9 mouse cellular contexts compared by ENCODE assay signal in genomic region chr1:132879801-132880160, GRCm38 (mm10). TPM values are rescaled to one million over a fixed set of nuclear protein-coding genes. Genes with fewer than 3 reads are reported as not detected.
DNase-seq lines count a peak whose midpoint lies in the region; ATAC-seq and TF ChIP-seq lines count a peak whose summit lies in the region.
"Had no signal": no experiment of that assay in that cellular context is flagged by ENCODE, and none has a peak within 500 bp of the region (broad histone marks: within the 10 kb centered on the region; RNA-seq: fewer than 3 reads in every experiment).

No protein-coding gene starts in this region.

- H3K4me2 ChIP-seq in forebrain, postnatal 0 days (ENCODE audit: low read depth), result peak overlapping the region; percentile 84

- TF ChIP-seq POLR2A in ES-Bruce4 (IDR thresholded peaks at IDR 0.05; ENCODE audit: insufficient read depth, low read length), result no peak

- no peaks in the 10 kb centered on the region for H3K9me3 ChIP-seq in ES-Bruce4 (replicated peaks; ENCODE audit: control insufficient read depth, insufficient read depth, low read length, poor library complexity, severe bottlenecking)
- no peaks in the 10 kb centered on the region for H3K9me3 ChIP-seq in forebrain, postnatal 0 days (ENCODE audit: low read length)
- no peaks in the 10 kb centered on the region for H3K9me3 ChIP-seq in midbrain, embryonic 10.5 days (replicated peaks)

- peaks cover 8% of the 10 kb centered on the region for H3K4me1 ChIP-seq in ES-Bruce4 (ENCODE audit: control insufficient read depth, insufficient read depth, low read length)
- peaks cover 20% of the 10 kb centered on the region for H3K4me1 ChIP-seq in forebrain, postnatal 0 days (ENCODE audit: insufficient read depth)
- H3K4me1 ChIP-seq in midbrain, embryonic 10.5 days, result peaks cover 46% of the 10 kb centered on the region

- intact Hi-C loops in gastrocnemius, adult 2 months (cut with DNase I), result no loop called here
- intact Hi-C loops in gastrocnemius, postnatal 36 days (cut with DNase I), result no loop called here

- H3K4me3 ChIP-seq in gastrocnemius, adult 2 months, result peak overlapping the region; percentile 77
- H3K4me3 ChIP-seq in ES-Bruce4 (ENCODE audit: low read depth, low read length), result peak overlapping the region; percentile 80
- peak overlapping the region; percentile 88 for H3K4me3 ChIP-seq in forebrain, postnatal 0 days (ENCODE audit: low read depth, low read length)
- H3K4me3 ChIP-seq in midbrain, embryonic 10.5 days, result peak overlapping the region; percentile 83
- H3K4me3 ChIP-seq: erythroblast, embryonic 14.5 days had no signal

- no peaks in the 10 kb centered on the region for H3K36me3 ChIP-seq in ES-Bruce4 (ENCODE audit: control insufficient read depth, insufficient read depth, low read length, poor library complexity, severe bottlenecking)
- no peaks in the 10 kb centered on the region for H3K36me3 ChIP-seq in forebrain, postnatal 0 days (ENCODE audit: insufficient read depth)
- H3K36me3 ChIP-seq in midbrain, embryonic 10.5 days, result no peaks in the 10 kb centered on the region

- H3K27me3 ChIP-seq in ES-Bruce4 (ENCODE audit: control insufficient read depth, insufficient read depth, low read length, poor library complexity, severe bottlenecking), result peaks cover 6% of the 10 kb centered on the region; the same call in 1 of the 2 replicates
- no peaks in the 10 kb centered on the region for H3K27me3 ChIP-seq in forebrain, postnatal 0 days (ENCODE audit: insufficient read depth, low read length)
- H3K27me3 ChIP-seq in midbrain, embryonic 10.5 days (ENCODE audit: low read depth, poor library complexity, severe bottlenecking), result peaks cover 77% of the 10 kb centered on the region

- ATAC-seq in forebrain, postnatal 0 days, result no peak

- TF ChIP-seq EP300 in ES-Bruce4 (IDR thresholded peaks at IDR 0.05; ENCODE audit: insufficient read depth, low read depth, low read length), result no peak

- no peak overlapping the region for H3K27ac ChIP-seq in gastrocnemius, adult 2 months
- no peak overlapping the region for H3K27ac ChIP-seq in ES-Bruce4 (ENCODE audit: insufficient read depth, low read length)
- H3K27ac ChIP-seq in forebrain, postnatal 0 days (ENCODE audit: low read depth, low read length), result peak overlapping the region; percentile 92
- peak overlapping the region; percentile 90 for H3K27ac ChIP-seq in midbrain, embryonic 10.5 days (replicated peaks)

- TF ChIP-seq CTCF in gastrocnemius, adult 2 months (IDR thresholded peaks at IDR 0.05), result no peak
- no peak for TF ChIP-seq CTCF in ES-Bruce4 (IDR thresholded peaks at IDR 0.05; ENCODE audit: low read depth, low read length)
- no peak for TF ChIP-seq CTCF in forebrain, postnatal 0 days (IDR thresholded peaks at IDR 0.05; ENCODE audit: low read depth)

- 7% methylated on average over 8 of the region's 8 CpGs for WGBS in forebrain, postnatal 0 days
- WGBS in midbrain, embryonic 10.5 days, result 6% methylated on average over 8 of the region's 8 CpGs

- H3K9ac ChIP-seq in ES-Bruce4 (ENCODE audit: low read depth, poor library complexity, severe bottlenecking), result peak overlapping the region; percentile 64; the same call in 1 of the 2 replicates
- H3K9ac ChIP-seq in forebrain, postnatal 0 days, result peak overlapping the region; percentile 92

- DNase-seq in gastrocnemius, adult 2 months, result no peak
- DNase-seq in gastrocnemius, postnatal 36 days, result no peak
- no peak for DNase-seq in forebrain, postnatal 0 days
- no peak for DNase-seq in midbrain, embryonic 10.5 days (ENCODE audit: low spot score)
- DNase-seq in ovary, postnatal 10 days (ENCODE audit: low spot score), result no peak
- no peak for DNase-seq in thymus, postnatal 14 days
- DNase-seq in right cerebral cortex, adult 18-20 months, result no peak

RNA-seq across cellular contexts. Expression of gene Lrrn2, which starts 0.3 kb away (rescaled TPM):
- total RNA-seq in gastrocnemius, adult 2 months (2021), result under 1 TPM; 0.33 to 0.73 TPM
- total RNA-seq in gastrocnemius, postnatal 36 days (2021), result under 1 TPM; 0.43 to 0.62 TPM
- 0.18 and 0.37 TPM in 2 replicates for polyA plus RNA-seq in ES-Bruce4 (2011; ENCODE audit: insufficient read depth, insufficient read length, low read depth, missing spikeins)
- total RNA-seq in forebrain, postnatal 0 days (2014; rRNA removed), result 31.6 and 44.6 TPM in 2 replicates
- 76.8 and 90.9 TPM in 2 replicates for polyA plus RNA-seq in forebrain, postnatal 0 days (2015; fragmentation: Nextera tagmentation; extraction: Ambion mirVana)
- 7.6 and 10.2 TPM in 2 replicates for polyA plus RNA-seq in midbrain, embryonic 10.5 days (2016; fragmentation: Nextera tagmentation; extraction: Ambion mirVana)
- polyA plus RNA-seq: erythroblast, embryonic 14.5 days had no signal

Comparison
In these comparisons a context has a peak if more than half of its experiments do, and no peak if none do; other contexts are left out.
1. H3K27ac ChIP-seq: peak in forebrain, postnatal 0 days (single experiment) and midbrain, embryonic 10.5 days (single experiment); none in gastrocnemius, adult 2 months (single experiment) and ES-Bruce4 (single experiment).
2. RNA of gene Lrrn2, which starts 0.3 kb away (total RNA-seq): 31.6 to 44.6 TPM in forebrain, postnatal 0 days; 0.33 to 0.73 TPM in gastrocnemius, adult 2 months and 0.43 to 0.62 TPM in gastrocnemius, postnatal 36 days; every median in the first group is over 10 times any median in the second.
3. Peak in every context shown above with its lines, with median percentiles within 50 percentile points of each other: H3K4me3 ChIP-seq.